Mouse (Mus musculus) midbrain, embryonic 10.5 days (tissue): ENCODE results near the gene Cacnb4. TPM values are rescaled to one million over a fixed set of nuclear protein-coding genes. Genes with fewer than 3 reads are reported as not detected.

Experiments
- DNase-seq: peaks from one replicate; pipeline ENCODE4 v3.0.0-alpha.2; 2017; ENCODE audit warnings: low spot score
- H3K27ac ChIP-seq: fragments of 300-500 bp; sonication (generic); replicated peaks from 2 replicates; pipeline ENCODE4 v1.5.1; 2016; ENCODE audit warnings: mild to moderate bottlenecking
- H3K27me3 ChIP-seq: fragments of 300-500 bp; sonication (generic); 2 replicates; pipeline ENCODE4 v1.6.1; 2016; ENCODE audit warnings: low read depth, mild to moderate bottlenecking; ENCODE audit not compliant: poor library complexity, severe bottlenecking
- H3K36me3 ChIP-seq: fragments of 300-500 bp; sonication (generic); 2 replicates; pipeline ENCODE4 v1.6.1; 2016; ENCODE audit warnings: mild to moderate bottlenecking, moderate library complexity
- H3K4me1 ChIP-seq: fragments of 300-500 bp; sonication (generic); 2 replicates; pipeline ENCODE4 v1.6.1; 2016
- H3K4me3 ChIP-seq: fragments of 300-500 bp; sonication (generic); 2 replicates; pipeline ENCODE4 v1.5.1; 2016; ENCODE audit warnings: mild to moderate bottlenecking, moderate library complexity
- H3K9me3 ChIP-seq: fragments of 300-500 bp; sonication (generic); replicated peaks from 2 replicates; pipeline ENCODE4 v1.6.1; 2016; ENCODE audit warnings: mild to moderate bottlenecking
- WGBS: fragments of 180-500 bp; shearing (Covaris S2); methylation state at CpG from one replicate; pipeline ENCODE4 v1.1.7; 2016; 5-methylcytosine and 5-hydroxymethylcytosine counted together
- polyA plus RNA-seq: library from polyadenylated mRNA; unstranded; fragments of >200 nt; fragmentation: Nextera tagmentation; extraction: Ambion mirVana; gene quantifications from 2 replicates; pipeline ENCODE4 v1.2.1, GENCODE M21; 2016

Gene Cacnb4
- polyA plus RNA-seq, 1 experiment from 2014 or later, result 1.0 TPM

GRCm38 (mm10) chr2:52593260-52593659 is 83.4 kb downstream of the Cacnb4 start:
- Histone ChIP-seq H3K9me3 (no peaks in the 10 kb centered on the region), H3K27ac (no peak overlapping the region), H3K4me1 (peaks cover 15% of the 10 kb centered on the region), H3K36me3 (no peaks in the 10 kb centered on the region), H3K4me3 (no peak overlapping the region), H3K27me3 (no peaks in the 10 kb centered on the region)
- 67% methylated on average over 5 of the region's 5 CpGs for WGBS
- DNase-seq, result no peak

DNA sequence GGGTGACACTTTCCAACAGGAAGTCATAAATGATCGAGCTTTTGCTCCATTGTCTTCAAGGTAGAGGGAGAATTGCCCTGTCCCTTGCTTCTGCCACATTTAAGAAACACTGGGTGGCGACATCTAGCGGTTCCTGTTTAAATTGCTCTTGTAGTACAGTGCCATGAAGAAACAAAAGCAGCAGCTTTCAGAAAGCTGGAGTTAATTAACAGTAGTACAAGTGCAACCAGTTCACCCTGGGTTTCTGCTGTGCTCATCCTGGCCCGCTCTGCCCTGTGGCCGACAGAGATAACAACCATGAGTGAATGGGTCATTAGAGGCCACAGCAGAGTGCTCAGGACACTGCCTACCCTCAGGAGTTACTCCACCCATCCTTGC is 85.7 kb downstream of the Cacnb4 start:
- H3K36me3 ChIP-seq, result no peaks in the 10 kb centered on the region
- DNase-seq, result peak; percentile 65
- H3K27me3 ChIP-seq, result no peaks in the 10 kb centered on the region
- 2% methylated on average over 5 of the region's 5 CpGs for WGBS
- 0 out of 2 replicates have a peak overlapping the region, but pooled peaks have one; percentile 64 for H3K27ac ChIP-seq
- no peak overlapping the region for H3K4me3 ChIP-seq
- peaks cover 10% of the 10 kb centered on the region for H3K4me1 ChIP-seq
- H3K9me3 ChIP-seq, result no peaks in the 10 kb centered on the region

- WGBS, result 79% methylated on average over 7 of the region's 7 CpGs
- Histone ChIP-seq H3K4me1 (peaks cover 10% of the 10 kb centered on the region), H3K27ac (peak overlapping the region; percentile 64), H3K36me3 (no peaks in the 10 kb centered on the region), H3K27me3 (no peaks in the 10 kb centered on the region), H3K9me3 (no peaks in the 10 kb centered on the region), H3K4me3 (no peak overlapping the region)
- no peak for DNase-seq
Observed at GRCm38 (mm10) chr2:52590340-52590969, 86.2 kb downstream of the Cacnb4 start.

- Histone ChIP-seq H3K9me3 (no peaks in the 10 kb centered on the region), H3K36me3 (no peaks in the 10 kb centered on the region), H3K27me3 (no peaks in the 10 kb centered on the region), H3K4me3 (no peak overlapping the region), H3K27ac (0 out of 2 replicates have a peak overlapping the region, but pooled peaks have one; percentile 64), H3K4me1 (peaks cover 10% of the 10 kb centered on the region)
- no peak for DNase-seq
- 84% methylated on average over 4 of the region's 4 CpGs for WGBS
Observed at GRCm38 (mm10) chr2:52589514-52589913, 87.1 kb downstream of the Cacnb4 start.

- H3K36me3 ChIP-seq, result no peaks in the 10 kb centered on the region
- no peaks in the 10 kb centered on the region for H3K27me3 ChIP-seq
- DNase-seq, result no peak
- no peak overlapping the region for H3K27ac ChIP-seq
- H3K4me1 ChIP-seq, result peaks cover 4% of the 10 kb centered on the region
- no peaks in the 10 kb centered on the region for H3K9me3 ChIP-seq
- 81% methylated on average over 4 of the region's 4 CpGs for WGBS
- no peak overlapping the region for H3K4me3 ChIP-seq
Observed at GRCm38 (mm10) chr2:52585384-52585783, 91.2 kb downstream of the Cacnb4 start.

- Histone ChIP-seq H3K27ac (no peak overlapping the region), H3K4me3 (no peak overlapping the region), H3K4me1 (peaks cover 5% of the 10 kb centered on the region; the same call in 1 of the 2 replicates), H3K9me3 (no peaks in the 10 kb centered on the region), H3K27me3 (no peaks in the 10 kb centered on the region), H3K36me3 (no peaks in the 10 kb centered on the region)
- no peak for DNase-seq
- WGBS, result 90% methylated on average over 11 of the region's 11 CpGs
Observed at GRCm38 (mm10) chr2:52581132-52581781, 95.4 kb downstream of the Cacnb4 start.

DNA sequence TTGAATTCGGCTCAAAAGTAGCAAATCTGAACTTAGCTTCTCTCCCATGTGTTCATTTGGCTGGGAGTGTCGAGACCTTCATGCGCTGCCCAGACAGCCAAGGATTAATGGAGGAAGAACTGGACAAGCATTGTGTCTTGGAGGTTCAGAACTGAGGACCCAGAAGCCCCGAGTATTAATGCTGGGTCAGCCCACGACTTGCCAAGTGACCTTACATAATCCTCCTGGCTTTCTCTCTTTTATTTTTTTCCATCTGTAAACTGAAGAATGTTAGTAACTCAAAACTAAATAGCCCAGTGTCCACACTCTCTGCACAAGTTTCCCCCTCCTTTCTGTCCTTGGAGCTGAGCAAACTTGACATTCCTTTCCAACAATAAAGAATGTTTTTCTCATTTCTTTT is 95.9 kb downstream of the Cacnb4 start:
- Histone ChIP-seq H3K27me3 (no peaks in the 10 kb centered on the region), H3K36me3 (no peaks in the 10 kb centered on the region), H3K27ac (no peak overlapping the region), H3K9me3 (no peaks in the 10 kb centered on the region), H3K4me3 (no peak overlapping the region), H3K4me1 (peaks cover 5% of the 10 kb centered on the region; the same call in 1 of the 2 replicates)
- WGBS, result 65% methylated on average over 5 of the region's 5 CpGs
- no peak for DNase-seq

GRCm38 (mm10) chr2:52578846-52579245 is 97.8 kb downstream of the Cacnb4 start:
- 70% methylated on average over 3 of the region's 3 CpGs for WGBS
- H3K27ac ChIP-seq, result no peak overlapping the region
- no peak overlapping the region for H3K4me3 ChIP-seq
- DNase-seq, result no peak
- no peaks in the 10 kb centered on the region for H3K9me3 ChIP-seq
- H3K36me3 ChIP-seq, result no peaks in the 10 kb centered on the region
- H3K4me1 ChIP-seq, result peaks cover 5% of the 10 kb centered on the region; the same call in 1 of the 2 replicates
- H3K27me3 ChIP-seq, result no peaks in the 10 kb centered on the region

DNA sequence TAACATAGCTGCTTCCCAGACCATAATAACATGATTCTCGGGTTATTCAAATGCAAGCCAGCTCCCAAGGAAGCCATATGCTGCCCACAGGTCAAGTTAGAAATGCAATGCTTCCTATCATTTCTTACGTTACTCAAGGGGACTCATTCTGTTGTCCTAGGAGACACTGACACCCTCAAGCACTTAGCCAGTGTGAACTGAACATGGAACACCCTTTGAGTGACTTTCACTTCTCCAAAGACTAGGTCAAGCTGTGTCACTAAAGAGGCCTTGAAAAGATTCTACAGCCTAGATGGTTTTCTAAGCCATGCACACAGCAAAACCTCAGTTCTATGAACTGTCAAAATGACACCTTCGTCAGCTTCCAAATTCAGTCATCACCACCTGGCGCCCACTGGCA is 98.9 kb downstream of the Cacnb4 start:
- WGBS, result 91% methylated on average over 4 of the region's 4 CpGs
- Histone ChIP-seq H3K27ac (no peak overlapping the region), H3K36me3 (no peaks in the 10 kb centered on the region), H3K27me3 (no peaks in the 10 kb centered on the region), H3K4me1 (peaks cover 5% of the 10 kb centered on the region; the same call in 1 of the 2 replicates), H3K9me3 (no peaks in the 10 kb centered on the region), H3K4me3 (no peak overlapping the region)
- DNase-seq, result no peak

GRCm38 (mm10) chr2:52576546-52576945 is 100.1 kb downstream of the Cacnb4 start:
- Histone ChIP-seq H3K4me3 (no peak overlapping the region), H3K4me1 (peaks cover 5% of the 10 kb centered on the region; the same call in 1 of the 2 replicates), H3K27ac (no peak overlapping the region), H3K36me3 (no peaks in the 10 kb centered on the region), H3K27me3 (no peaks in the 10 kb centered on the region), H3K9me3 (no peaks in the 10 kb centered on the region)
- WGBS, result 84% methylated on average over 2 of the region's 2 CpGs
- DNase-seq, result no peak

DNA sequence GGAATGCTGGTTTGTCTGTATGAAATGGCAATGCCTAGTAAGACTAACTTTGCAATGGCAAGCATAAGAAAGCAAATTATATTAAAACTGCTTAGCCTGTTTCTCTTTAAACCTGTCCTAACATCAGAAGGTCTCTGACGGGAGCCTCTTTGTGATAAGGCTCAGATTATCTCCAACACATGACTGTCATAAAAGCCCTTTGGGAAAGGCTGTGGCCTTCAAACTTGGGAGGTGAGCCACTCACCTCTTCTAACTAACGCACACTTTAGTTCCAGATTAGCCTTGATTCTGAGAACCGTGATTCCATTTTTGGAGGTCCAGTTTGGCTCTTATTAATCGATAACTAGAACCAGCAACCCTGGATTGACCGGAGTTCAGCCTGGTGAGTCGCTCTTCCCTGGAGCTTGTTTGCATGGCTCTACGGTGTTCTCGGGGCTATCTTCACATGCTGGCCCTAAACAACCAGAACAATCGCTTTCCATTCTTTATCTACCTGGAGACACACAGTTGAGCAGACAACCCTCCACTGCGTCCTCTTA is 100.9 kb downstream of the Cacnb4 start:
- WGBS, result 90% methylated on average over 10 of the region's 10 CpGs
- Histone ChIP-seq H3K4me1 (peaks cover 5% of the 10 kb centered on the region; the same call in 1 of the 2 replicates), H3K27me3 (no peaks in the 10 kb centered on the region), H3K27ac (no peak overlapping the region), H3K4me3 (no peak overlapping the region), H3K36me3 (no peaks in the 10 kb centered on the region), H3K9me3 (no peaks in the 10 kb centered on the region)
- DNase-seq, result no peak

DNA sequence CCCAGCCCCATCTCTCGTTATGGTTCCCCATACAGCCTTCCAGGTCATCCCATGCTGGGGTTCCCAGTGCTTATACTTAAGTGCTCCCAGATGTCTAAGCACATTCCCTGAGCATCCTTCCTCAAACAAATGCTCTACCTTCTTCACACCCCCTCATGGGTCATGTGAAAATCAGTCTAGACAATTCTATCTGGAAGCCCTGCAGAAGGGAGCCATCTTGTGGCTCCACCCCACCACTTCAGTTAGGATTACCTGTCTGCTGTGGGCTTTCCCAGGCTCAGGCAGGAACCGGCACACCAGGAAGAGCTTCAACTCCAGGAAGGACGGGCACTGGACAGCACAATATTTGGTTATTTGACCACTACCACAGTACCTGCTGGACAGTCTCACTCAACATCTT is 101.7 kb downstream of the Cacnb4 start:
- no peak overlapping the region for H3K4me3 ChIP-seq
- H3K9me3 ChIP-seq, result no peaks in the 10 kb centered on the region
- WGBS, result 84% methylated on average over 3 of the region's 3 CpGs
- no peak overlapping the region for H3K27ac ChIP-seq
- no peaks in the 10 kb centered on the region for H3K36me3 ChIP-seq
- H3K4me1 ChIP-seq, result no peaks in the 10 kb centered on the region
- no peaks in the 10 kb centered on the region for H3K27me3 ChIP-seq
- DNase-seq, result no peak

- Histone ChIP-seq H3K9me3 (no peaks in the 10 kb centered on the region), H3K36me3 (no peaks in the 10 kb centered on the region), H3K27me3 (no peaks in the 10 kb centered on the region), H3K4me3 (no peak overlapping the region), H3K27ac (no peak overlapping the region), H3K4me1 (no peaks in the 10 kb centered on the region)
- no peak for DNase-seq
- WGBS, result 86% methylated on average over 6 of the region's 6 CpGs
Observed at GRCm38 (mm10) chr2:52572221-52572620, 104.4 kb downstream of the Cacnb4 start.
